Mouse (Mus musculus): ENCODE data around the gene Acvr2b. TPM values are rescaled to one million over a fixed set of nuclear protein-coding genes. Genes with fewer than 3 reads are reported as not detected.

The Acvr2b gene
- total RNA-seq, 4 experiments from 2014 or later, result 10.6 to 14.9 (median 13.3) TPM

GRCm38 (mm10) chr9:119473011-119473410 is 71.1 kb downstream of the Acvr2b start:
- no peak for DNase-seq (ENCODE audit: low spot score in 2 of 2)

GRCm38 (mm10) chr9:119473608-119474164 is 71.8 kb downstream of the Acvr2b start:
- DNase-seq (ENCODE audit: low spot score in 2 of 2), result no peak

GRCm38 (mm10) chr9:119474717-119475611 is 73.0 kb downstream of the Acvr2b start:
- DNase-seq (ENCODE audit: low spot score in 2 of 2), result no peak

GRCm38 (mm10) chr9:119477754-119478153 is 75.8 kb downstream of the Acvr2b start:
- DNase-seq (ENCODE audit: low spot score in 2 of 2), result no peak

- DNase-seq (ENCODE audit: low spot score in 2 of 2), result no peak
Observed at GRCm38 (mm10) chr9:119478345-119478744, 76.4 kb downstream of the Acvr2b start.

- no peak for DNase-seq (ENCODE audit: low spot score in 2 of 2)
Observed at GRCm38 (mm10) chr9:119479297-119479696, 77.4 kb downstream of the Acvr2b start.

GRCm38 (mm10) chr9:119481612-119482011 is 79.7 kb downstream of the Acvr2b start:
- no peak for DNase-seq (ENCODE audit: low spot score in 2 of 2)

GRCm38 (mm10) chr9:119483554-119484353 is 81.8 kb downstream of the Acvr2b start:
- no peak for DNase-seq (ENCODE audit: low spot score in 2 of 2)

- no peak for DNase-seq (ENCODE audit: low spot score in 2 of 2)
Observed at GRCm38 (mm10) chr9:119484420-119484819, 82.5 kb downstream of the Acvr2b start.

Other genes with a start within 250 kb of the Acvr2b start
- 1 to 10 TPM in 3 of 4 experiments, under 1 TPM in 1; 1.00 to 2.0 (median 1.5) TPM for gene Acaa1b, start 245.0 kb upstream of the Acvr2b start, total RNA-seq (2022)
- not detected for gene Gm47289, start 243.0 kb upstream of the Acvr2b start, total RNA-seq (2022)
- not detected for gene Slc22a13, start 193.0 kb upstream of the Acvr2b start, total RNA-seq (2022)
- gene Oxsr1, start 79.7 kb upstream of the Acvr2b start, total RNA-seq (2022), result 10 to 100 TPM; 33.8 to 37.9 (median 35.9) TPM
- 10 to 100 TPM; 63.2 to 84.2 (median 72.6) TPM for gene Acaa1a, start 62.4 kb upstream of the Acvr2b start, total RNA-seq (2022)
- gene Myd88, start 60.7 kb upstream of the Acvr2b start, total RNA-seq (2022), result 10 to 100 TPM in 1 of 4 experiments, 1 to 10 TPM in 3; 5.7 to 11.3 (median 8.1) TPM
- 1 to 10 TPM; 4.8 to 7.5 (median 5.5) TPM for gene Xylb, start 44.7 kb upstream of the Acvr2b start, total RNA-seq (2022)
- gene Slc22a14, start 36.6 kb upstream of the Acvr2b start, total RNA-seq (2022), result under 1 TPM in 1 of 4 experiments, not detected in 3; 0.20 TPM
- 10 to 100 TPM; 17.2 to 24.9 (median 19.0) TPM for gene Exog, start 42.8 kb downstream of the Acvr2b start, total RNA-seq (2022)
- 1 to 10 TPM in 3 of 4 experiments, under 1 TPM in 1; 0.93 to 1.5 (median 1.2) TPM for gene Scn5a, start 176.9 kb downstream of the Acvr2b start, total RNA-seq (2022)

Measured in layer of hippocampus, adult 8-10 months (tissue).